Mouse (Mus musculus): ENCODE measurements around the gene Csrp2.

Gene Csrp2

GRCm38 (mm10) chr10:110919531-110920343 is at the start of gene Csrp2:
TSS of gene Csrp2 (plus strand) at chr10:110919789.
- DNase-seq (ENCODE audit: extremely low read depth, low read depth, low spot score): no peak

GRCm38 (mm10) chr10:110874853-110875252 is 44.7 kb upstream of the Csrp2 start:
- DNase-seq (ENCODE audit: extremely low read depth, low read depth, low spot score): no peak

GRCm38 (mm10) chr10:110876956-110877355 is 42.6 kb upstream of the Csrp2 start:
- DNase-seq (ENCODE audit: extremely low read depth, low read depth, low spot score): no peak

DNA sequence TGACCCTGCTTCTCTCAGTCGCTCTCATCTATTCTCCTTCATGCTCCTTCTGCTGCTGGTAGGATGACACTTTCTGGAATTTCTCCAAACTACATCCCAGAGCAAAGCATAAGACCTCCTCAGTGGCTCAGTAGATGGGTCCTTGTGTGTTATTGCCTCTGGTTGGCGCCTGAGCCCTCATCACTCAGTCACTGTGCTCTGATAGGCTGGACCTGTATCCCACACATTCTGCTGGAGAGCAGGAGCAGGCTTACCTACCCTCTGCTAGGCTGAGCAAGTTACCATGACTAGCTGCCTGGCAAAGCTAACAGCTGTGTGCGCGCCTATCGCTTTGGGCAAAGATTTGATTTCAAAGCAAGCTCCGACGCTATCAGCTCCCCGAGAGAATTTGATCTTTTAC is 41.7 kb upstream of the Csrp2 start:
- no peak for DNase-seq (ENCODE audit: extremely low read depth, low read depth, low spot score)

DNA sequence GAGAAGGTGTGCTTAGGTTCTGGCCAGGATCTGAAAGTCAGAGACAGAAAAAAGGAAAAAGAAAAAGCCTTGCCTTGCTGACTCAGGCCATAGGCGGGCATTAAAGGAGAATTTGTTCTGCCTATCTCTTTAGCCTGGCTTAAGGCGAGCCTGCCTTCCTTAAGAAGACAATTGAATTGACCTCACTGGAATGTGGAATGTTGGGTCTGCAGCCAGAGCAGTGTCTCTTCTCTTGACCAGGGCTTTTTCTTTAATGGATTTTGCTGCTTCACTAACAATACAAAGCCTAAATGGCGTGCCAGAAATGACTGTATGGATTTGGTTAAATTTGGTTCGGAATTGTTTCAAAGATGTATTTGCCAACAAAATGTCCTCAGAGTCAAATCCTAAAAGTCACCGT is 40.9 kb upstream of the Csrp2 start:
- no peak for DNase-seq (ENCODE audit: extremely low read depth, low read depth, low spot score)

GRCm38 (mm10) chr10:110879426-110880066 is 40.0 kb upstream of the Csrp2 start:
- no peak for DNase-seq (ENCODE audit: extremely low read depth, low read depth, low spot score)

DNA sequence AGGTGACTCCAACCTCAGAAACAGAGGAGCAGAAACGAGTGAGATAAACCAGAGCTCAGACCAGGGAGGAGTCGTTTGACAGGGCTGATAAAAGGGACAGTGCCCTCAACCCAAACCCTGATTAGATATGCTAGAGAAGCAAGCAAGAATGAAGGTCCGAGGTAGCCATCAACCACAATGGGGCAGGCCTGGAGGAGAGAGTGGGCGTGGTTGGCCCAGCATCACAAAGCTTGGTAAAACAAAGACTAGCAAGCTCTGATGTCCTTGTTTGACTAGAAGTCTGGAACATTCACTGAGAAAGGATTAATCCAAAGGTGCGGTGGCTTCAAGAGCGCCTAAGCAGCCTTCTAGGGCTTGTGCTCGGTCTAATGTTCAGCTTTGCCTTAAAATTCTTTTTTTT is 38.2 kb upstream of the Csrp2 start:
- DNase-seq (ENCODE audit: extremely low read depth, low read depth, low spot score): no peak

- no peak for DNase-seq (ENCODE audit: extremely low read depth, low read depth, low spot score)
Observed at GRCm38 (mm10) chr10:110882701-110883100, 36.9 kb upstream of the Csrp2 start.

DNA sequence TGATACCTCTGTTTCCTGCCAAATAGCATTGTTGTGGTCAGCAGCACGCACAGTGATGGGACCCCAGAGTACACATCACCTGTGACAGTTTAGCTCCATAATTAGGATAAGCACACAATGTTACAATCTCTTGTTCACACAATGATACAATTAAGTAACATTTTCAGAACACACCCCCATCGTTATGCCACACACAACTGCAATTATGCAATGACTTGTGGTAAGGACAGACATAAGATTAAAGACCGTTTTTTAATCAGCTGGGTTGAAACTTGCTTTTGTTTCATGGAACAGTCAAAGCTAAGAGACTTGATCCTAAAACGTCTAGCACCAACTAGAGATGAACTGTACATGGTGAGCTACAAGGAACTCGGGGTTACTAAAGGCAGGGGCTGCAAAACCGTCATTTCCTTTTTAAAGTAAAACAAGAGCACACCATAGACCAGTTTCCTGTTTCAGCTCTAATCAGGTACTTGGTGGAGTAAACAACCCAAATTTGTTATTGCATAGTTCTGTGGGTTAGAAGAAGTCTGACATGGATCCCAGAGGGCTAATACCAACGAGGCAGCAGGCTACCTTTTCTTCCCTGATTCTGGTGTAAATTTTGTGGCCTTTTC is 28.8 kb upstream of the Csrp2 start:
- peak; percentile 37 for DNase-seq (ENCODE audit: extremely low read depth, low read depth, low spot score)

DNA sequence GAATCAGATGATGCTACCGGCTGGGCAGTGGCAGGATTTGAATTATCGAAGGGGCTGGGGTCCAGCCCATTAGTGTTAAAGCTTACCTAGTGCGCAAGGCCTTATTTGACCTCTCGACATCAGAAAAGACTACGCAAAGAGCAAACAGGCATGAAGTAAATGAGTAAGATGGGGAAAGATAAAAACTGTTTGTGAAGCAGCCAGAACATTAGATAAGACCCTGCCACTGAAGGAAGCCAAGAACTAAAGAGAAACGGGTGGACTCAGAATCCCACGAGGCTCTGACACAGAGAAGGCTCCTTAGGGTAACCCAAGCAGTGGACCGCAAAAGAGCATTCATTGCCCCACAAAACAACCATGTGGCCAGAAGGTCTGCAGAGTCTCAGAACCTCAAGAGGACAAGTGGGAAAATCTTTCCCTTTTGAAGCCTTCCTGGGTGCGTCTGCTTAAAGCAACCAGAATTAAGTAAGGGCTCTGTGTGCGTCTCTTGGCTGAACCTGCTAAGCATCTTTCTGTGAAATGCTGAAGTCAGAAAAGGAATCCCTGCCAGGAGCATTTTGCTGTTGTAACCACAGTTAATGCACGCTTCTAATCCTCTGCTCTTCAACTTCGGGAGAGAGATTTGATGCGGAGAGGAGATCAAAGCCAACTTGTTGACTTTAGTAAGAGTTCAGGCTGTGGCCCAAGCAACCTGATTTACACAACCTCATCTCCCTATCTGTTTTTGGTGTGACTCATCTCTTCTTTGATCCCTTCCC is 19.7 kb upstream of the Csrp2 start:
- DNase-seq (ENCODE audit: extremely low read depth, low read depth, low spot score): peak; percentile 94

- DNase-seq (ENCODE audit: extremely low read depth, low read depth, low spot score): no peak
Observed at GRCm38 (mm10) chr10:110903862-110904261, 15.7 kb upstream of the Csrp2 start.

DNA sequence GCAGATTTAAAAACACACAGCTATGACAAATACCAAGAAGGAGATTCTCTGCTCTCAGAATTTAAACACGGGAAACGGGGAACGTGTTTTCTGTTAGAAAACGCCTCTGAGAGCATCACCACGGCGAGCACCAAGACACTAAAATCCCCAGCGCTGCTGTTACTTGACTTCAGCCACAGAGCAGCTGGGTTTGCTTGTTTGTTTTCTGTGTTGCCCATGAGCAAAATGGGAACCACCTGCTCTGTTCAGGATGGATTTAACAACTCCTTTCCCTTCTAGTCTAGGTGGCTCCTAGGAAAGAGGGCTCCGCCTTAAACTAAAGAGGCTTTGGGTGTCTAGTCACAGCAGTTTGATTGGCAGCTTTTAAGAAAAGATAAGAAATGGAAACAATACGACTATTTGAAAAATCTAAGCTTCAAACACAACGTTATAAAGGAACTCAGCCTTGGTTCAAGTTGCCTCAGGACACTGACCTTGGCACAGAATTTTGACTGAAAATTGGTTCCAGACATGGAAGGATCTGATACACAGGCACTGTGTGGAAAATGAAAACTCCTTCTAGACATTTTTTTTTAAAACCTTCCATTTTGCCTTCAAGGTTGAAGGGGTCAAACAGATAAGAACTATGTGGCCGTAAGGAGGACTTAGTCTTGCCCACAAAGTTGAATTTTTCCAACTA is 2.8 kb upstream of the Csrp2 start:
- DNase-seq (ENCODE audit: extremely low read depth, low read depth, low spot score): no peak

DNA sequence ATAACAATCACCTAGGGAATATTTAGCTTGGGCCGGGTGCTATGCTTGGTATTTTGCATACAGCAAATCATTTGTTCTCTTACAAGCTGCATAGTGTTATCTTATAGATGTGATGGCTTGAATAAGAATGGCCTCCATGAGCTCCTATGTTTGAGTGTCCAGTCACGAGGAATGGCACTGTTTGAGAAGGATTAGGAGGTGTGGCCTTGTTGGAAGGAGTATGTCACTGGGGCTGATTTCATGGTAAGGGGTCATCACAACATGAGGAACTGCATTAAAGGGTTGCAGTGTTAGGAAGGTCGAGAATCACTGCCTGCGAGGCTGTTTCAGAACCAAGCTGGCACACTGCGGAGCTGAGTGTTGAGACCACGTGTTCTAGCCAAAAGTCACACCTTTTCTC is 2.1 kb upstream of the Csrp2 start:
- DNase-seq (ENCODE audit: extremely low read depth, low read depth, low spot score): no peak

GRCm38 (mm10) chr10:110918414-110919391 is 886 bp upstream of the Csrp2 start:
- no peak for DNase-seq (ENCODE audit: extremely low read depth, low read depth, low spot score)

- DNase-seq (ENCODE audit: extremely low read depth, low read depth, low spot score): no peak
Observed at GRCm38 (mm10) chr10:110920368-110920950, 870 bp downstream of the Csrp2 start.

GRCm38 (mm10) chr10:110921890-110922289 is 2.3 kb downstream of the Csrp2 start:
- no peak for DNase-seq (ENCODE audit: extremely low read depth, low read depth, low spot score)

GRCm38 (mm10) chr10:110922612-110923011 is 3.0 kb downstream of the Csrp2 start:
- DNase-seq (ENCODE audit: extremely low read depth, low read depth, low spot score): no peak

DNA sequence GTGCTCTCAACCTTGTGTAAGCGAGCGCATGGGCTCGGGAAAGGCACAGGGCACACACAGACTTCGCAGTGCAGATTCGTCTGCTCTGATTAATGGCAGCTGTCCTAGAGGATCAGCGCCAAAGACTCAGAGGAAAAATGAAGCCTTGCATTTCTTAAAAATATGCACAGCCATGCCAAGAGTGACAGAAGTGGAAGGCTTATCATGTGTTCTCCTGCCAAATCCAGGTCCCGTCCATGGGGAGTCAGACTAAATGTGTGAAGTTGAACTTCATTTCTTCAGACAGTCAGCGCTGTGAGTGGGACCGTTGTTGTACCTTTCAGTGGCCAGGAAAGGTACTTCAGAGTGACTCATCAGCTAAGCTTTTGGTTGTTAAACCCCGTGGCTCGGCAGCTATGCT is 7.9 kb downstream of the Csrp2 start:
- no peak for DNase-seq (ENCODE audit: extremely low read depth, low read depth, low spot score)

GRCm38 (mm10) chr10:110929756-110930155 is 10.2 kb downstream of the Csrp2 start:
- no peak for DNase-seq (ENCODE audit: extremely low read depth, low read depth, low spot score)

Measured in fat pad, adult 2 months (tissue).